Comparison of ENCODE assay signal across 18 mouse cellular contexts in genomic region chr10:39387024-39387423, GRCm38 (mm10). TPM values are rescaled to one million over a fixed set of nuclear protein-coding genes. Genes with fewer than 3 reads are reported as not detected.
DNase-seq lines count a peak whose midpoint lies in the region; ATAC-seq and TF ChIP-seq lines count a peak whose summit lies in the region.
"Had no signal": no experiment of that assay in that cellular context is flagged by ENCODE, and none has a peak within 500 bp of the region (broad histone marks: within the 10 kb centered on the region; RNA-seq: fewer than 3 reads in every experiment).

No protein-coding gene starts in this region.

- H3K4me2 ChIP-seq in forebrain, embryonic 13.5 days = no peak overlapping the region
- H3K4me2 ChIP-seq in hindbrain, embryonic 14.5 days (replicated peaks) = 0 out of 2 replicates have a peak overlapping the region, but pooled peaks have one; percentile 4
- peak overlapping the region; percentile 19 for H3K4me2 ChIP-seq in midbrain, embryonic 16.5 days (ENCODE audit: low read length)
- no peak overlapping the region for H3K4me2 ChIP-seq in midbrain, embryonic 11.5 days
- peak overlapping the region; percentile 23; the same call in 1 of the 2 replicates for H3K4me2 ChIP-seq in midbrain, postnatal 0 days (ENCODE audit: low read depth, low read length, poor library complexity, severe bottlenecking)
- H3K4me2 ChIP-seq: stomach, embryonic 15.5 days had no signal

- no peaks in the 10 kb centered on the region for H3K27me3 ChIP-seq in forebrain, embryonic 13.5 days
- H3K27me3 ChIP-seq in forebrain, embryonic 10.5 days (ENCODE audit: poor library complexity, severe bottlenecking) = no peaks in the 10 kb centered on the region
- no peaks in the 10 kb centered on the region for H3K27me3 ChIP-seq in hindbrain, embryonic 14.5 days (ENCODE audit: control insufficient read depth, insufficient read depth, low read length)
- no peaks in the 10 kb centered on the region for H3K27me3 ChIP-seq in hindbrain, embryonic 10.5 days (ENCODE audit: insufficient read depth, poor library complexity, severe bottlenecking)
- H3K27me3 ChIP-seq in midbrain, embryonic 16.5 days (ENCODE audit: control insufficient read depth, insufficient read depth, low read depth, low read length) = no peaks in the 10 kb centered on the region
- H3K27me3 ChIP-seq in midbrain, embryonic 11.5 days (ENCODE audit: control insufficient read depth, insufficient read depth, low read length) = no peaks in the 10 kb centered on the region
- H3K27me3 ChIP-seq in midbrain, postnatal 0 days (ENCODE audit: insufficient read depth, low read length) = no peaks in the 10 kb centered on the region
- H3K27me3 ChIP-seq: stomach, embryonic 15.5 days had no signal

- peaks cover 15% of the 10 kb centered on the region for H3K36me3 ChIP-seq in forebrain, embryonic 13.5 days (ENCODE audit: poor library complexity, severe bottlenecking)
- peaks cover 17% of the 10 kb centered on the region for H3K36me3 ChIP-seq in forebrain, embryonic 10.5 days (replicated peaks)
- no peaks in the 10 kb centered on the region; the same call in 1 of the 2 replicates for H3K36me3 ChIP-seq in hindbrain, embryonic 14.5 days (replicated peaks; ENCODE audit: control insufficient read depth, insufficient read depth)
- H3K36me3 ChIP-seq in hindbrain, embryonic 10.5 days = peaks cover 22% of the 10 kb centered on the region
- H3K36me3 ChIP-seq in midbrain, embryonic 16.5 days (ENCODE audit: control insufficient read depth, insufficient read depth, low read length) = peaks cover 7% of the 10 kb centered on the region
- H3K36me3 ChIP-seq in midbrain, embryonic 11.5 days (ENCODE audit: control insufficient read depth, insufficient read depth, low read length) = no peaks in the 10 kb centered on the region
- peaks cover 4% of the 10 kb centered on the region; the same call in 1 of the 2 replicates for H3K36me3 ChIP-seq in midbrain, postnatal 0 days (ENCODE audit: insufficient read depth, low read length)

- TF ChIP-seq CTCF in midbrain, postnatal 0 days (IDR thresholded peaks at IDR 0.05) = no peak

- H3K9ac ChIP-seq in forebrain, embryonic 13.5 days = no peak overlapping the region
- H3K9ac ChIP-seq in hindbrain, embryonic 14.5 days = no peak overlapping the region
- no peak overlapping the region for H3K9ac ChIP-seq in midbrain, embryonic 16.5 days (ENCODE audit: low read depth, low read length)
- no peak overlapping the region; the same call in 1 of the 2 replicates for H3K9ac ChIP-seq in midbrain, embryonic 11.5 days (ENCODE audit: low read length)
- no peak overlapping the region for H3K9ac ChIP-seq in midbrain, postnatal 0 days (replicated peaks; ENCODE audit: low read length, poor library complexity, severe bottlenecking)
- H3K9ac ChIP-seq: liver, embryonic 14.5 days; stomach, embryonic 15.5 days had no signal

- WGBS in forebrain, embryonic 13.5 days = 61% methylated on average over 5 of the region's 5 CpGs
- WGBS in forebrain, embryonic 10.5 days = 88% methylated on average over 5 of the region's 5 CpGs
- 22% methylated on average over 5 of the region's 5 CpGs for whole genome bisulfite sequencing in hindbrain, embryonic 14.5 days
- 88% methylated on average over 5 of the region's 5 CpGs for WGBS in hindbrain, embryonic 10.5 days
- 36% methylated on average over 5 of the region's 5 CpGs for WGBS in midbrain, embryonic 16.5 days
- WGBS in midbrain, embryonic 11.5 days = 86% methylated on average over 5 of the region's 5 CpGs
- 30% methylated on average over 5 of the region's 5 CpGs for WGBS in midbrain, postnatal 0 days

- H3K4me1 ChIP-seq in forebrain, embryonic 13.5 days = peaks cover 71% of the 10 kb centered on the region
- peaks cover 23% of the 10 kb centered on the region for H3K4me1 ChIP-seq in forebrain, embryonic 10.5 days
- H3K4me1 ChIP-seq in hindbrain, embryonic 14.5 days (replicated peaks; ENCODE audit: control insufficient read depth, insufficient read depth, low read length) = peaks cover 53% of the 10 kb centered on the region
- peaks cover 48% of the 10 kb centered on the region for H3K4me1 ChIP-seq in hindbrain, embryonic 10.5 days (replicated peaks)
- peaks cover 62% of the 10 kb centered on the region for H3K4me1 ChIP-seq in midbrain, embryonic 16.5 days (ENCODE audit: control insufficient read depth, insufficient read depth, low read length)
- peaks cover 6% of the 10 kb centered on the region; the same call in 1 of the 2 replicates for H3K4me1 ChIP-seq in midbrain, embryonic 11.5 days (ENCODE audit: control insufficient read depth, insufficient read depth, low read length)
- peaks cover 18% of the 10 kb centered on the region for H3K4me1 ChIP-seq in midbrain, postnatal 0 days (ENCODE audit: insufficient read depth, low read length)

- peak; percentile 58; the same call in 1 of the 2 replicates for ATAC-seq in forebrain, embryonic 13.5 days
- 0 out of 2 replicates have a peak, but pooled peaks have one; percentile 15 for ATAC-seq in hindbrain, embryonic 14.5 days (ENCODE audit: low FRiP score)
- ATAC-seq in midbrain, embryonic 16.5 days = peak; percentile 38
- ATAC-seq in midbrain, embryonic 11.5 days (ENCODE audit: low FRiP score) = no peak
- ATAC-seq in midbrain, postnatal 0 days (ENCODE audit: low FRiP score) = no peak; the same call in 1 of the 2 replicates

- no peak for DNase-seq in forebrain, embryonic 10.5 days (ENCODE audit: extremely low spot score, low spot score)
- peak; percentile 36 for DNase-seq in hindbrain, embryonic 14.5 days (ENCODE audit: low spot score)
- DNase-seq in hindbrain, embryonic 10.5 days (ENCODE audit: low spot score) = no peak
- no peak for DNase-seq in midbrain, embryonic 11.5 days (ENCODE audit: low spot score, missing footprints)
- peak; percentile 37 for DNase-seq in midbrain, postnatal 0 days (ENCODE audit: low spot score)
- no peak for DNase-seq in cerebellum, adult 11-12 months
- DNase-seq: adrenal gland, postnatal 10 days; cerebellum, postnatal 36 days; gastrocnemius, postnatal 14 days; kidney, adult 11 months; kidney, postnatal 14 days; thymus, postnatal 4 days had no signal

- no peaks in the 10 kb centered on the region for H3K9me3 ChIP-seq in forebrain, embryonic 13.5 days (replicated peaks)
- H3K9me3 ChIP-seq in forebrain, embryonic 10.5 days = peaks cover 3% of the 10 kb centered on the region; the same call in 1 of the 2 replicates
- H3K9me3 ChIP-seq in hindbrain, embryonic 14.5 days (ENCODE audit: control insufficient read depth, low read length) = no peaks in the 10 kb centered on the region
- 0 out of 2 replicates have a peak, but pooled peaks cover 6% of the 10 kb centered on the region for H3K9me3 ChIP-seq in hindbrain, embryonic 10.5 days
- H3K9me3 ChIP-seq in midbrain, embryonic 16.5 days (replicated peaks; ENCODE audit: control insufficient read depth, low read length, poor library complexity, severe bottlenecking) = no peaks in the 10 kb centered on the region
- H3K9me3 ChIP-seq in midbrain, embryonic 11.5 days (ENCODE audit: control insufficient read depth, low read length) = no peaks in the 10 kb centered on the region
- no peaks in the 10 kb centered on the region for H3K9me3 ChIP-seq in midbrain, postnatal 0 days (ENCODE audit: low read length)
- H3K9me3 ChIP-seq: limb, embryonic 10.5 days; stomach, embryonic 15.5 days had no signal

- peak overlapping the region; percentile 25; the same call in 1 of the 2 replicates for H3K27ac ChIP-seq in forebrain, embryonic 13.5 days
- no peak overlapping the region for H3K27ac ChIP-seq in forebrain, embryonic 10.5 days
- peak overlapping the region; percentile 9; the same call in 1 of the 2 replicates for H3K27ac ChIP-seq in hindbrain, embryonic 14.5 days
- H3K27ac ChIP-seq in hindbrain, embryonic 10.5 days = no peak overlapping the region
- H3K27ac ChIP-seq in midbrain, embryonic 16.5 days (ENCODE audit: low read length) = peak overlapping the region; percentile 56
- no peak overlapping the region for H3K27ac ChIP-seq in midbrain, embryonic 11.5 days (ENCODE audit: low read depth, low read length)
- H3K27ac ChIP-seq in midbrain, postnatal 0 days (ENCODE audit: low read depth, low read length) = no peak overlapping the region
- H3K27ac ChIP-seq: limb, embryonic 10.5 days; liver, embryonic 14.5 days; stomach, embryonic 15.5 days had no signal

- H3K4me3 ChIP-seq in forebrain, embryonic 13.5 days = no peak overlapping the region
- H3K4me3 ChIP-seq in forebrain, embryonic 10.5 days = no peak overlapping the region
- H3K4me3 ChIP-seq in hindbrain, embryonic 14.5 days (replicated peaks; ENCODE audit: low read length) = no peak overlapping the region
- no peak overlapping the region for H3K4me3 ChIP-seq in hindbrain, embryonic 10.5 days
- H3K4me3 ChIP-seq in midbrain, embryonic 16.5 days (ENCODE audit: low read depth, low read length) = no peak overlapping the region
- no peak overlapping the region for H3K4me3 ChIP-seq in midbrain, embryonic 11.5 days (ENCODE audit: low read depth, low read length)
- no peak overlapping the region for H3K4me3 ChIP-seq in midbrain, postnatal 0 days (ENCODE audit: low read depth, low read length)
- H3K4me3 ChIP-seq: limb, embryonic 10.5 days; myocyte; stomach, embryonic 15.5 days had no signal

RNA-seq across cellular contexts. Expression of gene Fyn, which starts 18.4 kb away (rescaled TPM):
- 58.8 and 61.4 TPM in 2 replicates for polyA plus RNA-seq in forebrain, embryonic 13.5 days (2015; fragmentation: Nextera tagmentation; extraction: Ambion mirVana)
- 20.5 and 21.4 TPM in 2 replicates for polyA plus RNA-seq in forebrain, embryonic 10.5 days (2016; fragmentation: Nextera tagmentation; extraction: Ambion mirVana)
- polyA plus RNA-seq in hindbrain, embryonic 14.5 days (2014; fragmentation: Nextera tagmentation; extraction: Ambion mirVana) = 105 and 112 TPM in 2 replicates
- polyA plus RNA-seq in hindbrain, embryonic 10.5 days (2016; fragmentation: Nextera tagmentation; extraction: Ambion mirVana) = 30.6 and 34.1 TPM in 2 replicates
- 71.2 and 71.3 TPM in 2 replicates for polyA plus RNA-seq in midbrain, embryonic 16.5 days (2015; fragmentation: Nextera tagmentation; extraction: Ambion mirVana)
- polyA plus RNA-seq in midbrain, embryonic 11.5 days (2014; fragmentation: Nextera tagmentation; extraction: Ambion mirVana) = 43.7 and 44.3 TPM in 2 replicates
- total RNA-seq in midbrain, postnatal 0 days (2014; rRNA removed) = 121 and 133 TPM in 2 replicates
- 75.6 and 82.9 TPM in 2 replicates for polyA plus RNA-seq in midbrain, postnatal 0 days (2015; fragmentation: Nextera tagmentation; extraction: Ambion mirVana)

Comparison
In these comparisons a context has a peak if more than half of its experiments do, and no peak if none do; other contexts are left out.
1. ATAC-seq: peak in forebrain, embryonic 13.5 days (single experiment), hindbrain, embryonic 14.5 days (single experiment) and midbrain, embryonic 16.5 days (single experiment); none in midbrain, embryonic 11.5 days (single experiment) and midbrain, postnatal 0 days (single experiment).
2. H3K27ac ChIP-seq: peak in forebrain, embryonic 13.5 days (single experiment), hindbrain, embryonic 14.5 days (single experiment) and midbrain, embryonic 16.5 days (single experiment); none in forebrain, embryonic 10.5 days (single experiment), hindbrain, embryonic 10.5 days (single experiment), midbrain, embryonic 11.5 days (single experiment) and midbrain, postnatal 0 days (single experiment).
3. H3K4me2 ChIP-seq: peak in hindbrain, embryonic 14.5 days (single experiment), midbrain, embryonic 16.5 days (single experiment) and midbrain, postnatal 0 days (single experiment); none in forebrain, embryonic 13.5 days (single experiment) and midbrain, embryonic 11.5 days (single experiment).
4. DNase-seq: peak in hindbrain, embryonic 14.5 days (single experiment) and midbrain, postnatal 0 days (single experiment); none in forebrain, embryonic 10.5 days (single experiment), hindbrain, embryonic 10.5 days (single experiment), midbrain, embryonic 11.5 days (single experiment) and cerebellum, adult 11-12 months (single experiment).